Mouse (Mus musculus) thymus, adult 2 months (tissue): ENCODE measurements around the gene Synj2.

ENCODE experiments used
- CTCF ChIP-seq: fragments of 200-500 bp; IDR thresholded peaks from 2 replicates; pipeline ENCODE4 v1.5.1; 2012; ENCODE audit warnings: mild to moderate bottlenecking, control low read depth, low read length, moderate library complexity, borderline replicate concordance; ENCODE audit not compliant: control insufficient read depth, poor library complexity, insufficient read depth; ENCODE audit errors: extremely low read depth
- POLR2A ChIP-seq: fragments of 200-500 bp; IDR thresholded peaks from 2 replicates; pipeline ENCODE4 v1.6.1; 2012; ENCODE audit warnings: mild to moderate bottlenecking, low read length, control low read depth, moderate library complexity; ENCODE audit not compliant: control insufficient read depth, poor library complexity, insufficient read depth; ENCODE audit errors: extremely low read depth

DNA sequence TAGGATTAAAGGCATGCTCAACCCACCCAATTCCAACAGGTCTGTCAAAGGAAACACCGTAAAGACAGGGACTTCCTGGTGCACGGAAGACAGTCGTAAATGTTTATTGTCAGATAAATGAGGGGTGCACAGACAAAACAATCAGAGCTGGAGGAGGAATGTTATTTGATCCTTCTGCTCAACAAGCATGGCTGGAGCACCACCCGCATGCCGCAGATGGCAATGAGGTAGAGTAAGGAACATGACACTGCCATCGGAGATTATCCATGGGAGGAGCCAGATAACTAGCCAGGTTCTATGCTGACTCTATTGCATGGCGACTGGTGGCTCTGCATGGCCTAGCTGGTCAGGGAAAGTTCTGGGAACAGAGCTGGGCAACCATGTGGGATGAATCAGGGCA is 132.3 kb downstream of the Synj2 start:
- TF ChIP-seq POLR2A: no peak
- no peak for TF ChIP-seq CTCF
